Mouse (Mus musculus): Measurements from ENCODE around the gene 4933425L06Rik.

The 4933425L06Rik gene

DNA sequence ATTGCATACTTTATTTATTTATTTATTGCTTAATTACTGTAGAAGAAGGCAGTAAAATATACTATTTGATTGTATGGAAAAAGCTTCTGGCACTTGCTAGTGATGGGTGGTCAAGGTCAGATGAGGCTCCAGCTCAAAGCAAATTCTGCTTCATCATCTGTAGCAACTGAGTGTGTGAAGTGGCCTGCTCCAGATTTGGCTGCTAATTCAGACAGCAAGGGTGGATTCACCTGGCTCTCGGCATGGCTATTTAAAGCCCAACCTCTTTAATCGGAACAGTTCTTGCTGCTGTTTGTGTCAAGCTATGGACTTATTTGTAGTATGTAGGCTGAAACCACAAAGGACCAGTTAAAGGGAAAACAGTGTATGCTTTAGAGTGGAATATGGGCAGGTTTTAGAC is 50.9 kb downstream of the 4933425L06Rik start:
- DNase-seq (ENCODE audit: low spot score in 2 of 2) = no peak

GRCm38 (mm10) chr13:105134397-105134796 is 52.5 kb downstream of the 4933425L06Rik start:
- no peak for DNase-seq (ENCODE audit: low spot score in 2 of 2)

DNA sequence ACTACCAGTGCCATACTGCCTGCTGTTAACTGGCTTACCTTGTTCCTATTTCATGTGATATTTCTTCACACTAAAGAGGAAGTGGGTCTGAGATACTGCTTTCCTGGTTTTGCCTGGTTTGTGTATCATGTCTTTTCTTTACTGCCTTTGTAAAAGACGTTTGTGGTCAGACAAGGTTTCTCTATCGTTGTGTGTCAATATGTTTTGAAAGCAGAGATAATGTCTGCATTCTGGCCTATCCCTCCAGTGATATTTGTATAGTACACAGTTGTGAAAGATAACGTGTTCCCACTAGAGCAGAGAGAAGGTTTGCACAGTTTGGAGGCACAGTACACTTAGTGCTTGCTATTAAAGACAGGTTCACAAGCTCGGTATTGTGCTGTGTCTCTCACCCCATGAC is 58.0 kb downstream of the 4933425L06Rik start:
- no peak for DNase-seq (ENCODE audit: low spot score in 2 of 2)

GRCm38 (mm10) chr13:105146827-105147226 is 64.9 kb downstream of the 4933425L06Rik start:
- DNase-seq (ENCODE audit: low spot score in 2 of 2) = no peak

GRCm38 (mm10) chr13:105147795-105148418 is 66.0 kb downstream of the 4933425L06Rik start:
- no peak for DNase-seq (ENCODE audit: low spot score in 2 of 2)

DNA sequence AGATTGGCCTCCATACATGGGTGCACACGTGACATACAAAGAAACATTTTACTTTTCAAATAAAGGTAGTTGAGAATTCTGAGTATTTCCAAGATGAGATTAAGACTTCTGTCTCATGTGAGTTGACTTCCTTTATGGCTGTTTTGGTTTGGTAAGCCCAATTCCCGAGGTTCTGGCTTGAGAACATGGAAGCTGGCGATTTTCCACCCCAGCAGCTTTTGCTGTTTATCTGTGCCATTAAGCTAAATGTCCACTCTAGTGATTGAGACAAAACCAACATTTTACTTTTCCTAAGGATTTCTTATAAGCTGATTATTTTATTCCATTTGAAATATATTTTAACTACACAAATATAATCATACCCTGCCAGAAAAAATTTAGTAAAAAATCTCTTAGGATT is 68.1 kb downstream of the 4933425L06Rik start:
- no peak for DNase-seq (ENCODE audit: low spot score in 2 of 2)

- no peak for DNase-seq (ENCODE audit: low spot score in 2 of 2)
Measured at GRCm38 (mm10) chr13:105153955-105154354, 72.0 kb downstream of the 4933425L06Rik start.

DNA sequence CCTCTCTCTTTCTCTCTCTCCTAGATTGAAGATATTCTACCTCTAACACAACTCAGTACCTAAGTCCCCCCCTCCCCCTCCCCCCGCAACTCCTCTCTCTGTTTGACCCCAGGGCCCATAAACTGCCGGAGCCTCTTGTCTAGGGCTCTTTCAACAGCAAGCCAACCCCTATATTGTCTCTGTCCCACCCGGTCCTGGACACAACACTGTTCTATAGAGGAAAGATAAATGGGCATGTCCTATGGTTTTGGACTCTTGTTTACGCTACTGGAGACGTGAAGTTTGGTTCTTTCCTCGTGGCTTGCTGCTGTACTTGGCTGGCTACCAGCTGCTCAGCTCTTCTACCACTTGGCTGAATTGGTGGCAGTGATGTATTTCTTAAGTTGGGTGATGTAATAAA is 83.5 kb downstream of the 4933425L06Rik start:
- DNase-seq (ENCODE audit: low spot score in 2 of 2) = no peak
